Mouse (Mus musculus) forebrain, embryonic 15.5 days (tissue): ENCODE data around the gene Gng13. TPM values are rescaled to one million over a fixed set of nuclear protein-coding genes. Genes with fewer than 3 reads are reported as not detected.
"Not testable (repeated sequence)": the region's sequence is repeated elsewhere in the genome, so short reads cannot be mapped to it uniquely, and the experiment has no call there.

Source experiments
- ATAC-seq: fragments of 200-750 bp; cut with Nextera tagmentation; replicated peaks from 2 replicates; pipeline ENCODE4 v1.8.0; 2017; ENCODE audit warnings: mild to moderate bottlenecking, moderate TSS enrichment, moderate library complexity
- H3K27ac ChIP-seq: fragments of 300-500 bp; sonication (generic); replicated peaks from 2 replicates; pipeline ENCODE4 v1.5.1; 2015; ENCODE audit warnings: mild to moderate bottlenecking, inconsistent platforms
- H3K27me3 ChIP-seq: fragments of 300-500 bp; sonication (generic); 2 replicates; pipeline ENCODE4 v1.6.1; 2015; ENCODE audit warnings: inconsistent platforms
- H3K36me3 ChIP-seq: fragments of 300-500 bp; sonication (generic); 2 replicates; pipeline ENCODE4 v1.6.1; 2015; ENCODE audit warnings: mild to moderate bottlenecking, inconsistent platforms
- H3K4me1 ChIP-seq: fragments of 300-500 bp; sonication (generic); 2 replicates; pipeline ENCODE4 v1.6.1; 2015; ENCODE audit warnings: inconsistent platforms
- H3K4me2 ChIP-seq: fragments of 300-500 bp; sonication (generic); replicated peaks from 2 replicates; pipeline ENCODE4 v1.6.1; 2015; ENCODE audit warnings: mild to moderate bottlenecking, inconsistent platforms
- H3K4me3 ChIP-seq: fragments of 300-500 bp; sonication (generic); 2 replicates; pipeline ENCODE4 v1.5.1; 2015; ENCODE audit warnings: mild to moderate bottlenecking, inconsistent platforms
- H3K9ac ChIP-seq: fragments of 300-500 bp; sonication (generic); replicated peaks from 2 replicates; pipeline ENCODE4 v1.6.1; 2015; ENCODE audit warnings: mild to moderate bottlenecking, inconsistent platforms
- H3K9me3 ChIP-seq: fragments of 300-500 bp; sonication (generic); 2 replicates; pipeline ENCODE4 v1.6.1; 2016; ENCODE audit warnings: inconsistent platforms
- WGBS: fragments of 180-500 bp; shearing (Covaris S2); methylation state at CpG from one replicate; pipeline ENCODE4 v1.1.7; 2015; ENCODE audit warnings: mixed read lengths; 5-methylcytosine and 5-hydroxymethylcytosine counted together
- polyA plus RNA-seq: library from polyadenylated mRNA; unstranded; fragments of >200 nt; fragmentation: Nextera tagmentation; extraction: Ambion mirVana; gene quantifications from 2 replicates; pipeline ENCODE4 v1.2.1, GENCODE M21; 2015

Gene Gng13
- polyA plus RNA-seq, 1 experiment from 2014 or later = 1.7 TPM

DNA sequence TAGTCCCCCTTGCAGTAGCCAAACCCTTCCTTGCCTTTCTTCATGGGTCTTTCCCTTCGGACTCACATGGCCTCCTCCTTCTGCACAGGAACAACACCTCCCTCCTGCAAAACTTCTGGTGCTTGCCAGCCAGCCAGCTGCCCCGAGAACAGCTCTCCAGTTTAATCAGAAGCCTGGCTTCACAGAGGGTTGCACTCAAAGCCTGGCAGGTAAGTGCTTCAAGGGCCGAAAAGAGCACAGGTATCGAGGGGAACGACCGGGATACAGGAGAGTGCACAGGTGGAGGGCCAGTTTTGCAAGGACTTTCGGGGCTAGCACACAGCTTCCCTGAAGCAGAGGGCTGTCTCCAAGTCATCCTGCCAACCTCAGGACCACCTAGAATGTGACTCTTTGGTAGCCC, 21.9 kb downstream of the Gng13 start:
- Histone ChIP-seq H3K4me2 (no peak overlapping the region), H3K4me3 (no peak overlapping the region)
- 80% methylated on average over 7 of the region's 7 CpGs for WGBS

DNA sequence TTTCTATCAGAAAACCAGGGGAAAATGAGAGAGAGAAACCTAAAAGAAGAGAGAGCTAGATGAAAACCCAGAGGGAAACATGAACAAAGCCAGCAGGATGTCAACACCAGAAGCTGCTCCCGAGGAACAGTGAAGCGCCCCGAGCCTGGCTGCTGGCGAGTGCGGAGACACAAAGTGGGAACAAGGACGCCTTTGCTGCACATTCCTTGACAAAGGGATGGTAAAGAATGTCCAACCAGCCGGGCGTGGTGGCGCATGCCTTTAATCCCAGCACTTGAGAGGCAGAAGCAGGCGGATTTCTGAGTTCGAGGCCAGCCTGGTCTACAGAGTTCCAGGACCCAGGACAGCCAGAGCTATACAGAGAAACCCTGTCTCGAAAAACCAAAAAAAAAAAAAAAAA, 24.5 kb downstream of the Gng13 start:
- ATAC-seq, H3K4me2 ChIP-seq, H3K4me3 ChIP-seq: not testable (repeated sequence)

More for the DNA sequence above, 21.9 kb downstream of the Gng13 start:
- Histone ChIP-seq H3K27ac (no peak overlapping the region), H3K36me3 (no peaks in the 10 kb centered on the region), H3K9me3 (no peaks in the 10 kb centered on the region), H3K27me3 (no peaks in the 10 kb centered on the region), H3K9ac (no peak overlapping the region), H3K4me1 (no peaks in the 10 kb centered on the region)
- ATAC-seq = no peak

DNA sequence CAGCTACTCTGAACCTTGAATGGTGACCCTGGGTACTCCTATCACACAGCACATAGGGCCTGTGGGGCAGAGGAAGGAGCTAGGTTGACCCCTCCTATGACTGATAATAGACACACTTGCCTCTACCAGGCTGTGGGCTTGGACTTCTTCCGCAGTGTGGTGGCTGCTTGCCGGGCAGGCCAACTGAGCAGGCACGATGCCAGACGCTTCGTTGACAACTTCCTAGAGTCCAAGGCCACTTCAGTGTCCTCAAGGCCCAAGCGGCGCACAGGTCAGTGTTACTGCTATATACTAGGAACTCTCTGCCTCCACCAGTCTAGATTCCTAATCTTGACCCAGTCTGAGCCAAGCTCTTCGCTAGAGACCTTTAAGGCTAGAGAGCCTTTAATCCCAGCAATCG, 26.9 kb downstream of the Gng13 start:
- no peak overlapping the region for H3K27ac ChIP-seq
- no peaks in the 10 kb centered on the region for H3K4me1 ChIP-seq
- H3K9me3 ChIP-seq = no peaks in the 10 kb centered on the region
- 92% methylated on average over 9 of the region's 9 CpGs for WGBS
- no peak overlapping the region for H3K4me2 ChIP-seq
- H3K9ac ChIP-seq = no peak overlapping the region
- H3K4me3 ChIP-seq = no peak overlapping the region
- H3K36me3 ChIP-seq = no peaks in the 10 kb centered on the region
- H3K27me3 ChIP-seq = no peaks in the 10 kb centered on the region
- no peak for ATAC-seq

More for the DNA sequence above, 24.5 kb downstream of the Gng13 start:
- H3K9me3 ChIP-seq, H3K27ac ChIP-seq, H3K4me1 ChIP-seq, H3K9ac ChIP-seq, H3K27me3 ChIP-seq, H3K36me3 ChIP-seq: not testable (repeated sequence)
- 71% methylated on average over 12 of the region's 12 CpGs for WGBS

DNA sequence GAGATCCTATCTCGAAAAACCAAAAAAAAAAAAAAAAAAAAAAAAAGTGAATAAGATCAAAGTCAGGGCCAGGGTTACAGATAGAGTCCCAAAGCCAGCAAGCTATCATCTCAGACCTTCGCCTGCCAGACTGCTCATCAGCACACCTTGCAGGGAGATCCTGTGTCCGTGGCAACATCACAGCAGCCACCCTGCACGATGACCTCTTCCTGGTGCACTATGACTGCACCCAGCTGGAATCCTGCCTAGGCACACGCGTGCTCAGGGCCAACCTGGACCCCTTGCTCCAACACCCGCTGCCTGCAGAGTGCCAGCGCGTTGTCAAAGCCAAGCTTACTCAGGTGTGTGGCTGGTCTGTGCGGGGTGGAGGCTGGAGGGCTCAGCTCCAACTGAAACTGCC, 27.3 kb downstream of the Gng13 start:
- ATAC-seq = no peak
- no peak overlapping the region for H3K4me2 ChIP-seq
- no peaks in the 10 kb centered on the region for H3K4me1 ChIP-seq
- no peak overlapping the region for H3K9ac ChIP-seq
- H3K4me3 ChIP-seq = no peak overlapping the region
- 78% methylated on average over 9 of the region's 10 CpGs for WGBS
- no peaks in the 10 kb centered on the region for H3K36me3 ChIP-seq
- H3K27me3 ChIP-seq = no peaks in the 10 kb centered on the region
- no peak overlapping the region for H3K27ac ChIP-seq
- no peaks in the 10 kb centered on the region for H3K9me3 ChIP-seq

DNA sequence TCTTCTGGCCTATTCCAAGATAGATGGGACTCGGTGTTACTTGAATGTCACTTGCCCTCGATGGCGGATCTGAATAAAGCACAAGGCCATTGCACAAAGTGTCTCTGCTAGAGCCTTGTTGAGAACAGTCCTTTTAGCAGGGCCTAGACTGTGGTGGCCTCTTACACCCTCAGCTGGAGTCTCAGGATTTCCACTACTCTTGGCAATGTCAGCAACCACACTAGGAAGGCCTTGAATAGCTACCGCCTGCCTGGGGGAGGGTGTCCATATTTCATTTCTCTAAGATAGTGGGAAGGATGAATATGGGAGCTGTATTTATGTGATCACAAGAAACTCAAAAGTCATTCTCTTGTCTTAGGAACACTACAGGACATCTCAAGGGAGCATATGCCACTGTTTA, 31.3 kb downstream of the Gng13 start:
- 94% methylated on average over 4 of the region's 4 CpGs for WGBS
- H3K27me3 ChIP-seq = no peaks in the 10 kb centered on the region

DNA sequence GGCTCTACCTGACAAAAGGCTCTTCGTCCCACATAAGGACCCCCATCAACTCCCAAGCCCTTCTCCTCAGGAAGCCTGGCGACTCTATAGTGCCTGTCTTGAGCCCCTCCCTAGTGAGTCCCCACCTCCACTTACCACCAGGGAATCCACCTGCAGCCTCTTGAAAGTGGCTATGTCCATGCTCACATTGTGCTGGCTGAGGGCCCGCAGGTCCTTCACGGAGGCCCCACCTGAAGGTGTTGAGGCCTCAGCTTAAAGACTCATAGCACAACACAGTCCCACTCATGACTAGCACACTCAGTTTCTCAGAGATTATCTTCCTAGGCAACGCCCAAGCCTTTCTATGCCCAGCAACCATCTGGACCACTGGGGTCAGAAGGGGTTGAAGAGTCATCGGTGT, 32.3 kb downstream of the Gng13 start:
- H3K4me2 ChIP-seq = no peak overlapping the region
- no peak overlapping the region for H3K9ac ChIP-seq
- no peak overlapping the region for H3K4me3 ChIP-seq
- H3K27ac ChIP-seq = no peak overlapping the region
- WGBS = 86% methylated on average over 6 of the region's 6 CpGs
- H3K27me3 ChIP-seq = no peaks in the 10 kb centered on the region
- no peaks in the 10 kb centered on the region for H3K36me3 ChIP-seq
- peaks cover 6% of the 10 kb centered on the region; the same call in 1 of the 2 replicates for H3K4me1 ChIP-seq
- no peaks in the 10 kb centered on the region for H3K9me3 ChIP-seq
- no peak for ATAC-seq

More for the DNA sequence above, 31.3 kb downstream of the Gng13 start:
- H3K9me3 ChIP-seq = no peaks in the 10 kb centered on the region
- H3K36me3 ChIP-seq = no peaks in the 10 kb centered on the region
- peaks cover 6% of the 10 kb centered on the region; the same call in 1 of the 2 replicates for H3K4me1 ChIP-seq
- no peak for ATAC-seq
- H3K4me3 ChIP-seq = no peak overlapping the region
- H3K4me2 ChIP-seq = no peak overlapping the region
- H3K27ac ChIP-seq = no peak overlapping the region
- H3K9ac ChIP-seq = no peak overlapping the region

DNA sequence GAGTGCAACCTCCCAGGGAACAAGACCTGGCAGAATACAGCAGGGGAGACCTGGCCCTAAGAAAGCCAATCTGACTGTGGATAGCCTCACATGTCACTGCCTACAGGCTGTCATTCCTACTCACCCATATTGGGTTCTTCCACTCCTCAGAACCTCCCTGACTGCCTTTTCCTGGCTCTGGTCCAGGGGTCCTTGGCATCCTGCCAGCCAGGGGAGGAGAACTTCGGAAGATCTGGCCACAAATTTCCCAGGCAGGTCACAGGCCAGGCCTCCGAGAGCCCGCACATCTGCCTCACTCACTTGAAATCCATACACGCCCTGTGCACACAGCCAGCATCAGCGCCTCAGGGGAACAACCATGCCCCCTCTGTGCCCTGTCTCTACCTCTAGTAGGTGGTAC, 34.5 kb downstream of the Gng13 start:
- Histone ChIP-seq H3K4me1 (peaks cover 6% of the 10 kb centered on the region; the same call in 1 of the 2 replicates), H3K4me3 (no peak overlapping the region), H3K27me3 (no peaks in the 10 kb centered on the region), H3K9ac (no peak overlapping the region), H3K27ac (no peak overlapping the region), H3K9me3 (no peaks in the 10 kb centered on the region), H3K4me2 (no peak overlapping the region), H3K36me3 (no peaks in the 10 kb centered on the region)
- ATAC-seq = no peak
- WGBS = 37% methylated on average over 5 of the region's 5 CpGs

DNA sequence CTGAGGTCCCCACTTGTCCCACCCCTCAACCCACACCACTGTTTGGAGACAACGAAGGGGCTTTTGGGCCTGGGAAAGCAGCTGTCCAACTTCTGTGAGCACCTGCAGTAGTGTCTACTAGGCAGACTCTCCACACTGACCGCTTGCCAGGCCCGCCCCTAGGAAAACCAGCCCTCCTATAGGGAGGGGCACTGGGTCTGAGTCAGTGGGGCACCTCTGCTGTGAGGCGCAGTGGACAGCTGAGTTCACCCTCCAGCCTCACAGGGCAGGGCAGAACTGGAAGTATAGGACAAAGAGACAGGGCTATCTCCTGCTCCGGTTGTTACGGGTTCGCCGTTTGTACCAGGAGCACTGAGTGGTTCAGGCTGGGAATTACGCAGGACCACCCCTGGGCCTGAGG, 37.3 kb downstream of the Gng13 start, which contains the start of gene Msln:
Msln (minus strand) TSS at position 138 of the 400 bp plus-strand sequence.
- WGBS = 79% methylated on average over 9 of the region's 9 CpGs
- Histone ChIP-seq H3K36me3 (no peaks in the 10 kb centered on the region), H3K27ac (no peak within 1 kb of the TSS), H3K9ac (no peak within 1 kb of the TSS), H3K4me3 (no peak within 1 kb of the TSS), H3K27me3 (no peaks in the 10 kb centered on the region), H3K4me1 (peaks cover 6% of the 10 kb centered on the region; the same call in 1 of the 2 replicates), H3K9me3 (no peaks in the 10 kb centered on the region), H3K4me2 (no peak within 1 kb of the TSS)
- ATAC-seq = no peak

DNA sequence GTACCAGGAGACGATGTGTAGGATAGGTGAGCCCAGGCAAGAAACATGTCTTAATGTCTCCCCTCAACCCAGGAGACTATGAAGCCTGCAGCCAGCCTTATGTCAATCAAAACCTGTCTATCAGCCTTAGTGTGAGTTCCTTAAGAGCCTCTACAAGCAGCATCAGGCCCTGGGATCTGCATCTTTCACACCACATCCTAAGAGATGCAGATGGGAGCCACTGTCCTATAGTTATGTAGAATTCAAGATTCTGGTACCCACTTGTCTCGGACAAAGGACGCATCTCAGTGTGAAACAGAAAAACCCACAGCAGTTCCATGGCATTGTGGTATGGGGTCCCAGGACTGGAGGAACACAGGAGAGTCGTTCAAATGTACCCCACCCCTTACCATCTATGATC, 38.1 kb downstream of the Gng13 start:
- ATAC-seq = no peak
- H3K4me2 ChIP-seq = no peak overlapping the region
- peaks cover 6% of the 10 kb centered on the region; the same call in 1 of the 2 replicates for H3K4me1 ChIP-seq
- H3K27me3 ChIP-seq = no peaks in the 10 kb centered on the region
- H3K36me3 ChIP-seq = no peaks in the 10 kb centered on the region
- H3K27ac ChIP-seq = no peak overlapping the region
- 77% methylated on average over 4 of the region's 4 CpGs for WGBS
- no peak overlapping the region for H3K9ac ChIP-seq
- no peaks in the 10 kb centered on the region for H3K9me3 ChIP-seq
- H3K4me3 ChIP-seq = no peak overlapping the region

DNA sequence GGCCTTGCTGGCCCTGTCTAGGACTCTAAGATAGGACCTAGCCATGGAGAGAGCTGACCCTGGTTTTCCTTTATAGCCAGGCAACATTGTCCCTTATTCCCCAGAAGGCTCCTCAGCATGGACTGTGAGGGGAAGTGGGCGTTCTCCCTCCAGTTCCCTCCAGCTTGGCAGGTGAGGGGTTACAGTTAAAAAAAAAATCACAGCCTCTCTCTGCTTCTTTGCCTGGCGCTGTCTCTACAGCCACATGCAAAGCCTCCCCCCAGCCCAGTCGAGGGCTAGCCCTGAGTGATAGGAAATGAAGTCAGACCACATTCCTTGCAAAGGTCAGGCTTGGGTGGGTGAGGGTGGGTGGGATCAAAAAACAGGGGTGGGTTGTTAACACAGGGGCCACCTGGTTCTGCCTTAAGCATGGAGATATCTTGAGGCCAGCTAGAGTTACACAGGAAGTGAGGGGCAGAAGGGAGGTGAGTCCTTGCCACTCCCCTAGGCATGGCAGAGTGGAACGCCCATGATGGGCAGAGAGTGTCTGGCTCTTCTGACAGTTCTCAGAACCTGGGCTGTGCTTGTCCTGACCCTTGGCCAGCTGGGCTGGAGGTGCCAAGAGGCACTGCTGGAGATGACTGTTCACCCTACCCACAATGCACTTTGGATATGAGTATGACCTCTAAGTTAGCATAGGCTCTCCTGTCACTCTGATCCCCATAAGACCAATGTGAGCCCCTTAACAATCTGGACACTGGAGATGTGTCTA, 38.8 kb downstream of the Gng13 start:
- Histone ChIP-seq H3K4me2 (no peak overlapping the region), H3K27me3 (no peaks in the 10 kb centered on the region), H3K9ac (no peak overlapping the region), H3K4me1 (peaks cover 6% of the 10 kb centered on the region; the same call in 1 of the 2 replicates), H3K27ac (no peak overlapping the region), H3K4me3 (no peak overlapping the region), H3K36me3 (no peaks in the 10 kb centered on the region), H3K9me3 (no peaks in the 10 kb centered on the region)
- ATAC-seq = no peak
- 59% methylated on average over 4 of the region's 4 CpGs for WGBS

DNA sequence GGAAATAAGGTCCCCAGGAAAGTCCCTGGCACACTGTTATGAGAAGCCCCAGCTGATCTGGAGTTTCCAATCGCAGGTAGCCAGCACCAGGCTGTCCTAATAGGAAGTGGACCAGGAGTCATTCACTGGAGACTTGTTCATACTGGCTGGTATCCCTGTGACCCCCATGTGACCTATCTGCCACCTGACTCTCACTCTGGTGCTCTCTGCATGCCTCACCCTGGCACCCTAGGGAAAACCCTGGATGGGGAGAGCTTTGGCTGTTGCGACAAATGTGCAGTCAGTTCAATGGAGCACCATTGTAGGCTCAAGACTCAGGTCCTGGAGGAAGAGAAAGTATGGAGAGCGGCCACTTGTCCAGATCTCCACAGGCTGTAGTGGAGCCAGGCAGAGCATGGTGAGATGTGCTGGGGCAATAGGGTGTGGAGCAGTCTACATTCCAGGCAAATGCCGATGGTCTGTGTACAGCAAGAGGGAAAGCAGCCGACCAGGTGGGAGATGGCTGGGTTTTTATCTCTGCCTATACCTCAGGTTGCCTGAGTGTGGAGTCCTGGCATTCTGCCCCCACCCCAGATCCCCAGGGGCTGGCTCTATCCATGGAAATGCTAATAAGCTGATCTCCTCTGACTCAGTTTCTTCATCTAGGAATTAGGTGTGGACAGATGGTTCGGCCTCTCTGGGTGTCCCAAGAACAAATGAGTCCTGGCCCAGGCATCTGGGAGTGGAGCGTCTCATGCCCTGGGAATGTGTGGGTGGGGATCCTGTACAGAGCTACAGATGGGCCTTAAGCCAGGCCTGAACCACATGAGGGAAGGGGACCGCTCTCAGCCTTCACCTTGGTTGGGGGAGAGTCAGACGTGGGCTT, 39.6 kb downstream of the Gng13 start:
- H3K4me2 ChIP-seq = no peak overlapping the region
- no peaks in the 10 kb centered on the region for H3K9me3 ChIP-seq
- H3K27me3 ChIP-seq = no peaks in the 10 kb centered on the region
- H3K4me1 ChIP-seq = peaks cover 1% of the 10 kb centered on the region; the same call in 1 of the 2 replicates
- no peak for ATAC-seq
- WGBS = 78% methylated on average over 9 of the region's 9 CpGs
- H3K9ac ChIP-seq = no peak overlapping the region
- H3K36me3 ChIP-seq = no peaks in the 10 kb centered on the region
- H3K4me3 ChIP-seq = no peak overlapping the region
- no peak overlapping the region for H3K27ac ChIP-seq

DNA sequence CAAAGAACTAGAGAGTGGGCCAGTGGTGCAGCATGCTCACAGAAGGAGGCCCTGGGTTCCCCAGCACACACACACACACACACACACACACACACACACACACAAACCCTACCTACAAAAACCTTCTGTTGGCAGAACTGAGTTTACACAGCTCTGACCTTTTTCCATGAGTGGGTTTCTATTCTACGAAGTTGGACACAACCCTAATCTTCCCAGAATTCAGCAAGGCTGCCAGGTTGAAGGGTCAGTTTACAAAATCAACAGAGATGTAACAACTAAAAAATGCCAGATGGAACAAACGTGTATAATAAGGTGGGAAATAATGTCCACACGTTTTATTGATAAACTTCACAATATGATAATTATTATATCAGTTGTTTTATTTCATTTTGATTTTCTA, 40.7 kb downstream of the Gng13 start:
- WGBS = 81% methylated on average over 3 of the region's 3 CpGs

More for the DNA sequence above, 40.7 kb downstream of the Gng13 start:
- H3K27me3 ChIP-seq = no peaks in the 10 kb centered on the region
- H3K4me3 ChIP-seq = no peak overlapping the region
- H3K9me3 ChIP-seq = no peaks in the 10 kb centered on the region
- H3K4me2 ChIP-seq = no peak overlapping the region
- H3K27ac ChIP-seq = no peak overlapping the region
- ATAC-seq = no peak
- H3K4me1 ChIP-seq = no peaks in the 10 kb centered on the region
- no peaks in the 10 kb centered on the region for H3K36me3 ChIP-seq
- no peak overlapping the region for H3K9ac ChIP-seq
